Mouse (Mus musculus) embryonic facial prominence, embryonic 12.5 days (tissue): ENCODE measurements at regions not wholly inside any gene's neighbourhood (a gene's known extent, or its start where the extent isn't known, plus 50 kb on each side); places are given as distances from the start of the nearest gene placed in this dataset.

ENCODE experiments used
- ATAC-seq: fragments of 200-750 bp; cut with Nextera tagmentation; 2 replicates; pipeline ENCODE4 v1.8.0; 2017; ENCODE audit not compliant: insufficient number of reproducible peaks, insufficient read depth, low FRiP score, low TSS enrichment
- H3K27ac ChIP-seq: fragments of 300-500 bp; sonication (generic); 2 replicates; pipeline ENCODE4 v1.5.1; 2016; ENCODE audit warnings: mild to moderate bottlenecking
- H3K27me3 ChIP-seq: fragments of 300-500 bp; sonication (generic); 2 replicates; pipeline ENCODE4 v1.6.1; 2016; ENCODE audit warnings: mild to moderate bottlenecking, moderate library complexity
- H3K36me3 ChIP-seq: fragments of 300-500 bp; sonication (generic); 2 replicates; pipeline ENCODE4 v1.6.1; 2016; ENCODE audit warnings: mild to moderate bottlenecking
- H3K4me1 ChIP-seq: fragments of 300-500 bp; sonication (generic); 2 replicates; pipeline ENCODE4 v1.6.1; 2016
- H3K4me2 ChIP-seq: fragments of 300-500 bp; sonication (generic); replicated peaks from 2 replicates; pipeline ENCODE4 v1.6.1; 2016; ENCODE audit warnings: mild to moderate bottlenecking, moderate library complexity
- H3K4me3 ChIP-seq: fragments of 300-500 bp; sonication (generic); 2 replicates; pipeline ENCODE4 v1.5.1; 2016; ENCODE audit warnings: mild to moderate bottlenecking
- H3K9ac ChIP-seq: fragments of 300-500 bp; sonication (generic); 2 replicates; pipeline ENCODE4 v1.6.1; 2016; ENCODE audit warnings: mild to moderate bottlenecking, moderate library complexity
- H3K9me3 ChIP-seq: fragments of 300-500 bp; sonication (generic); 2 replicates; pipeline ENCODE4 v1.6.1; 2016; ENCODE audit warnings: mild to moderate bottlenecking, moderate library complexity
- WGBS: fragments of 180-500 bp; shearing (Covaris S2); methylation state at CpG from one replicate; pipeline ENCODE4 v1.1.7; 2016; 5-methylcytosine and 5-hydroxymethylcytosine counted together

GRCm38 (mm10) chr7:87186443-87187153, 59.3 kb upstream of the Nox4 start:
- Histone ChIP-seq H3K4me1 (no peaks in the 10 kb centered on the region), H3K9ac (no peak overlapping the region), H3K9me3 (no peaks in the 10 kb centered on the region), H3K4me3 (no peak overlapping the region), H3K4me2 (no peak overlapping the region), H3K36me3 (no peaks in the 10 kb centered on the region), H3K27ac (no peak overlapping the region), H3K27me3 (no peaks in the 10 kb centered on the region)
- ATAC-seq, result no peak
- 63% methylated on average over 2 of the region's 2 CpGs for WGBS

DNA sequence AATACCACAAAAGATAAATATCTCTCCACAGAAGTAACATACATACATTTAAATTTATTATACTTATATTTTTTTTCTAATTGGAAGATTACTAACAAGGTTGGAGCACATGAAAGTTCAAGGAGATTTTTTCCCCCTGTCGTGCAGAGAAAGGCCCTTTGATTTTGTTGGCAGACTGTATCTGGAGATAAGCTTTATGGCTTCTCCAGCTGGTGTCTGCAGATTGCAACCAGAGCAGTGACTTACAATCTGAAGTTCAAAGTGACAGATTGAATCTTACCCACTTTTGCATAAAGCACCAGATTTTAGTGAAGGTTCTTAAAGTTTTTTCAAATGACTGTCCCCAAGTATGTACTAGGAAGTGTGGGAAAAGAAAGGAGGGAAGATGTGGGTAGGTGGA, 50.2 kb upstream of the Nox4 start:
- H3K27me3 ChIP-seq, result no peaks in the 10 kb centered on the region
- H3K9ac ChIP-seq, result no peak overlapping the region
- no peaks in the 10 kb centered on the region for H3K36me3 ChIP-seq
- no peak overlapping the region for H3K4me3 ChIP-seq
- WGBS, result 60% methylated on average over 1 of the region's 1 CpGs
- no peak for ATAC-seq
- no peak overlapping the region for H3K27ac ChIP-seq
- H3K9me3 ChIP-seq, result no peaks in the 10 kb centered on the region
- no peaks in the 10 kb centered on the region for H3K4me1 ChIP-seq
- no peak overlapping the region for H3K4me2 ChIP-seq
